Mouse (Mus musculus) B cell, adult (primary cell): ENCODE measurements around the gene Relch. TPM values are rescaled to one million over a fixed set of nuclear protein-coding genes. Genes with fewer than 3 reads are reported as not detected.

Experiments used
- total RNA-seq: library from RNA; stranded (reverse); gene quantifications from 4 replicates; pipeline ENCODE4 v1.2.4, GENCODE M21; 2023; ENCODE audit not compliant: inconsistent age

Gene Relch
- 95.7 to 106 TPM (median 104 TPM) in 4 replicates for total RNA-seq

GRCm38 (mm10) chr1:105663171-105663961 is at the start of gene Relch, which contains the start of gene Pign:
Gene Relch (plus strand): TSS chr1:105663861.
Gene Pign (minus strand): TSS chr1:105663677.

GRCm38 (mm10) chr1:105780457-105781364 is 117.0 kb downstream of the Relch start, which contains the start of gene Tnfrsf11a:
Gene Tnfrsf11a (plus strand): TSS chr1:105780718.

Other genes with a start within 250 kb of the Relch start
- gene Pign, start 184 bp upstream of the Relch start, total RNA-seq: 31.4 to 49.8 TPM (median 38.9 TPM) in 4 replicates
- gene Tnfrsf11a, start 116.9 kb downstream of the Relch start, total RNA-seq: 0.10 to 0.30 TPM (median 0.22 TPM) in 3 of 4 replicates, not detected in the other